Mouse (Mus musculus) lung, adult 2 months (tissue): ENCODE measurements around the gene Gm13030.

Experiments used
- CTCF ChIP-seq: fragments of 200-500 bp; IDR thresholded peaks from 2 replicates; pipeline ENCODE4 v1.5.1; 2011; ENCODE audit warnings: mild to moderate bottlenecking, low read length, control low read depth; ENCODE audit not compliant: insufficient read depth
- POLR2A ChIP-seq: fragments of 200-500 bp; IDR thresholded peaks from 2 replicates; pipeline ENCODE4 v1.6.1; 2011; ENCODE audit warnings: low read depth, mild to moderate bottlenecking, control low read depth, low read length, borderline replicate concordance; ENCODE audit errors: extremely low read depth

DNA sequence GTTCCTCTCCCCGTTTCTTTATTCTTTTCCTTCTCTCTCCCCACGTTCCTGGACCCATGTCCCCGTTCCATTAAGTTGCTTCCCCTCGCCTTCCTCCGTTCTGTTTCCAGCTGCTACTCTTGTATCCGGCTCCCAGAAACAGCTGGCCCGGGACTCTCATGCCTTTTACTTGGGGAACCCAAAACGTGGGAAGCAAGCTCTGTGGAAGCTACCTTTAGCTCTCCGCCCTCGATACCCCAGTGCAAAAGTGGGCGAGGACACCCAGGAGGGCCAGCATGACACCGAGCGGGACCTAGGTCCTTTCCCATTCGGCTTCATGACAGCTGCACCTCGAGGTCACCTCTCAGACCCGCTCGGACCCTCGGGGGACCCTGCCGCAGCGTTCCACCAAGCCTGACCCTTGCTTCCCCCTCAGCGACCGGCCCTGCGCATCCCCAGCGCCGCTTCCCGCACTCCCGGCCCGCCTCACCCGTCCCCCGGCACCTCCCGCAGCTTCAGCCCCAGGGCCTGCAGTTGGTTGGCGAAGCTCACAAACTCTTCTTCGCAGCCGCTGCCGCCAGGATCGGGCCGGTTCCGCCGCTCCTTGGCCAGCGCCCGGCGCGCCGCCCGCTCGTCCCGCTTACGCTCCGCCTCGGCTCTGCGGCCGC lies 39.5 kb upstream of the Gm13030 start:
- TF ChIP-seq CTCF (no peak), POLR2A (no peak)
